Mouse (Mus musculus): ENCODE data around the gene BC049715.

Gene BC049715

DNA sequence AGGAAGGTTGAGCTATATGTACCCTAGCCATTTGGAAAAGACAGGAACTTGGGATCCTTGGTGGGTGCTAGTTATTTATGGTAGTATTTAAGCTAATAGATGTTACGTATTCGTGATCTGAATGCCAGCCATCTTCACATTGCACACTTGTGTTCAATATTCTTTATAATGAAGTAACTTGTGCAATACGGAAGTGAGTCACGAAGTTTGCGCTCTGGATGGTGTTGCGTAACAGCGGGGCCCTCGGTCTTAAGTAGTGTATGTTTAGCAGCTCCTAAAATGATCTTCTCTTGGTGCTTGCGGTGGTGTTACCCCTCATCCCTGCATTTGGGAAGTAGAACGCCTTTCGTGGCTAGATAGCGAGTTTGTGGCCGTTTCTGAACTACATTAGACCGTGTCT, 18.3 kb upstream of the BC049715 start:
- no peak for DNase-seq

GRCm38 (mm10) chr6:136809673-136810072, 17.8 kb upstream of the BC049715 start:
- no peak for DNase-seq

- no peak for DNase-seq
These were observed 16.2 kb upstream of the BC049715 start for GRCm38 (mm10) chr6:136811196-136811595.

DNA sequence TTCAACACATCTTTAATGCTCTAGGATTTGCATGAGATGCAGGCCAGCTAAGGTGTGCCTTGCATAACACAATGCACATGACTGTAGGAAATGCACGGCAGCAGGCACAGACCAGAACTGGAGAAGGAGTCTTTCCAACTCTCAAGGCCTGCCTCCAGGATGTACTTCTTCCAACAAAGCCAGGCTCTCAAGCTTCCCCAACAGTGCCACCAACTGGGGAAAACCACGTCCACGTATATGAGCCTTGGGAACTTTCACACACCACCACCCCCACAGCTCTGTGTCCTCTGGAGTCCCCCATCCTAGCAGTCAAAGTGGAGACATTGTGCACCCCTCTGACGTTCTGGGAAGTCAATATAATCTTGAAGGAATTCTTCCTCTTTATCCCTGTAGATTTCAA, 14.3 kb upstream of the BC049715 start:
- peak in 1 of 2 experiments; percentile 26 for DNase-seq

GRCm38 (mm10) chr6:136815381-136815780, 12.0 kb upstream of the BC049715 start:
- no peak for DNase-seq

- no peak for DNase-seq
These were observed 10.6 kb upstream of the BC049715 start for GRCm38 (mm10) chr6:136816826-136817225.

DNA sequence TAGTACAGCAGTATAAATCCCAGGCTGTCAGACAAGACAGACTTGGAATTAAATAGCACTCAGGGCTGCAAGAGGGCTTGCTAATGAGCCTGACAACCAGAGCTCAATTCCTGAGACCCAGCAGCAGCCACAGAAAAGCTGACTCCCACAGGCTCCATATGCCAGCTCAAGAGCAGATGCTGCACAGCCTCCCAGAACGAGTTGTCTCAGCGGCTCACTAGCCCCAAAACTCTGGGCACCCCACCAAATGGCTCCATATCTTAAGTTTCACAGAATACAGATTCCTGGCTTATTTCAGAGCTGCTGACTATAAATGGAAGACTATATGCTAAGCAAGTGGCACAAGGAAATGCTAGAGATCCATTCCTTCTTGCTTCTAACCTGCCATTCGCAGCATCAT, 9.9 kb upstream of the BC049715 start:
- DNase-seq: no peak

- DNase-seq: no peak
These were observed 7.0 kb upstream of the BC049715 start for GRCm38 (mm10) chr6:136820381-136820780.

- no peak for DNase-seq
These were observed 6.3 kb upstream of the BC049715 start for GRCm38 (mm10) chr6:136821086-136821485.

GRCm38 (mm10) chr6:136824987-136825386, 2.4 kb upstream of the BC049715 start:
- DNase-seq: no peak

- DNase-seq: peak in 1 of 2 experiments; percentile 27
These were observed 310 bp upstream of the BC049715 start for GRCm38 (mm10) chr6:136827116-136827515.

DNA sequence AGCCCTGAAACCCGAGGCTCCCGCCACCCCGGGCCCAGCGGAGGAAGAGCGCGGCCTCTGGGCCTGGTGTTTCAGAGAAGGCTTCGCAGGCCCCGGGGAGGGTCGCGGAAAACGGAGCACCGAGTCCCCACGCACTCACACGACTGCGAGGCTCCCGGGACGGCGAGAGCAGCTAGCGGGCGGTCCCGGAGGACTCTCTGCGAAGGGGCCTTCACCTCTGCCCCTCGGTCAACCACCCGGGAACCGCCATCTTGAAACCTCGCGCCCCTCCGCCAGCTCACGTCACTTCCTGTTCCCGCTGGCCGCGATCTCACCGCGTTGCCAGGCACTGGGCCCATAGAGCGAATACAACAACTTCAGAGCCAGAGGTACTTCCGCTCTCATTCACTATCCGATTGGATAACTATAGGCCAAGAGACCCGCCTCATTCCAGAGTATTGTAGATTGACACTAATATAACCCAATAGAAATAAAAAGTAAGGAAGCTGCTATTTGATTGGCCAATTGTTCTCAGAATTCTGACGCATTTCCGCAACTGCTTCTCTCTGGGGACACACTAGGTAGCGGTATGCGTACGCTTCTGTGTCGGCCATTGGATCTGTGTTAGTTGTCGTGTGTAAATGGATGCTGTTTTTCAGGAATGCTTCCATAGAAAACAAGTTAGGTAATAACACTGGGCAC, 595 bp downstream of the BC049715 start, which contains the start of gene Wbp11:
Gene Wbp11, minus strand, starts transcription at position 353 of the 681 bp plus-strand sequence.
- peak; percentile 98 for DNase-seq

- peak in 1 of 2 experiments; percentile 33 for DNase-seq
These were observed 1.3 kb downstream of the BC049715 start for GRCm38 (mm10) chr6:136828681-136829080.

DNA sequence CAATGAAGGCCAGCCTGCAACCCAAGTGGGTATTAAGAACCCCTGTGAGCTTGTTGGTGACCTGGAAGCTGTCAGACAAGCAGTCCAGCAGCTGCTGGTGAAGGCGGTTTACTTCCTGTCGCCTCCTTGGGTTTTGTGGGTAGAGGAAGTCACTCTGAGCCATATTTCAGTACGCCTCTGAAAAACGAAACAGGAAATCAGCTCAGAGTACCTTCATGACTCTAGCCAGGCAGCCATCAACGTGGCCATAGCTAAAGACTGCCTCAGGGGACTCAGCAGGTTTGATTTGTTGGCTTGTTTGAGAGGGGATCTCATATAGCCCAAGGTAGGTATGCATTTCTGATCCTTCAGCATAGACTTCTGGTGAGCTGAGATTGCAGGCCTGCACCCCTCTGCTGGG, 4.3 kb downstream of the BC049715 start:
- DNase-seq: no peak

DNA sequence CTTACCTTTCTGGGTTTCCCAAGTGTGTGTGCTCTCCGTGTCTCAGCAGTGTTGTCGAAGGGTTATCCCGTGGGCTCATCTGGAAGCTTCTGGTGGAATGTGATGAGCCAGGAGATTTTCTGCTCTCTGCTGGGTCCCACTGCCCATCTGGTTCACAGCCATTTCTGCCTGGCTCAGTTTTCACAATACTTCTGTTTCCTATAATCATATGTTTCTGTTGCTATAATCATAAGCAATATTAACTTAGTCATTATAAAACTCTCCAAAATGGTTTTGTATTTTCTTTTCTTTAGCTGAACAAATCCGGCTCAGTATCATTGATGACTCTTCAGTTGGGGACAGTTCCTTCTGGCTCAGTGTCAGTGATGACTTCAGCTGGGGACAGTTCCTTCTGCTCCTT, 7.9 kb downstream of the BC049715 start, which contains the start of gene Smco3:
Gene Smco3, minus strand, starts transcription at position 101 of the 400 bp plus-strand sequence.
- DNase-seq: peak in 1 of 2 experiments; percentile 22

DNA sequence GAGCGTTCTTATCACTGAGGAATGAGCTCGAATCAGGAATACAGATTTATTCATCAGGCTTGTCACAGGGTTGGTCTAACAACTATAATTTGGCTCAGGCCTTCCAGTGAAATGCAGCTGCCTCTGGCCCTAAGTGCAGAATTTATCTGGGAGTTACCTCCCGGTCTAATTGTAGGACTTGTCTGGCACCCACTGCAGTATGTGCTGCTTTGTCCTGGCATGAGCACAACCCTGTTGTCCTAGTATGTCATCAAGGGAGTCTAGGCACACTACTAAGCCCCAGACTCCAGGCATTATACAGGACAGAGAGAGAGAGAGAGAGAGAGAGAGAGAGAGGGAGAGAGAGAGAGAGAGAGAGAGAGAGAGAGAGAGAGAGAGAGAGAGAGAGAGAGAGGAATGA, 9.9 kb downstream of the BC049715 start:
- DNase-seq: no peak

DNA sequence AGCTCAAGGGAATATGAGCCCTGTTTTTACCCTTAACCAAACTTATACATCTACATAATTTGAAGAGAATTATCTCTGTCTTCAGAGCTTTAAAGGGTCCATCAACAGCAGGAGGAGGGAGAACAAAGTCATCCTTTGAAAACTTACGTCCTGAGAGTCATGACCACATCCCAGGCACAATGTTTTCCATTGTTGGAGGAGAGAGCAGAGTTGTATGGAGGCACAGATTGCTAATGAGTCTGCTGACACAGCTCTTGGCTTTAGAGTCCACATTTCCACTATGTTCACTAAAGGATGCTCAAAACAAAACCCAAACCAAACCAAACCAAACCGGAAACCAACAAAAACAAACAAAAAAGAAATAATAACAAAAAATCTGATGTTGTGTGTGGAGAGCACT, 17.5 kb downstream of the BC049715 start:
- DNase-seq: no peak

GRCm38 (mm10) chr6:136845706-136846480, 18.5 kb downstream of the BC049715 start:
- DNase-seq: no peak

- DNase-seq: no peak
These were observed 19.8 kb downstream of the BC049715 start for GRCm38 (mm10) chr6:136847267-136847666.

GRCm38 (mm10) chr6:136847790-136848189, 20.4 kb downstream of the BC049715 start:
- peak; percentile 57 to 59 for DNase-seq

- DNase-seq: no peak
These were observed 21.0 kb downstream of the BC049715 start for GRCm38 (mm10) chr6:136848399-136848798.

- DNase-seq: no peak
These were observed 21.5 kb downstream of the BC049715 start for GRCm38 (mm10) chr6:136848971-136849370.

- no peak for DNase-seq
These were observed 22.8 kb downstream of the BC049715 start for GRCm38 (mm10) chr6:136850267-136850666.

- no peak for DNase-seq
These were observed 24.9 kb downstream of the BC049715 start for GRCm38 (mm10) chr6:136852348-136852747.

Measured in cerebellum, postnatal 10 days (tissue).